Mouse (Mus musculus) inflammation-experienced regulatory T-cells, adult 6 months (primary cell): ENCODE data around the gene Vmn2r2. TPM values are rescaled to one million over a fixed set of nuclear protein-coding genes. Genes with fewer than 3 reads are reported as not detected.

Source experiments
- ATAC-seq: one replicate; pipeline ENCODE4 v1.8.0; 2017
- polyA plus RNA-seq, 3 experiments: library from polyadenylated mRNA; unstranded; fragments of 100-300 nt; shearing (Covaris generic); gene quantifications; one replicate each; pipeline ENCODE4 v1.2.1; 2017

Gene Vmn2r2
- polyA plus RNA-seq: not detected

DNA sequence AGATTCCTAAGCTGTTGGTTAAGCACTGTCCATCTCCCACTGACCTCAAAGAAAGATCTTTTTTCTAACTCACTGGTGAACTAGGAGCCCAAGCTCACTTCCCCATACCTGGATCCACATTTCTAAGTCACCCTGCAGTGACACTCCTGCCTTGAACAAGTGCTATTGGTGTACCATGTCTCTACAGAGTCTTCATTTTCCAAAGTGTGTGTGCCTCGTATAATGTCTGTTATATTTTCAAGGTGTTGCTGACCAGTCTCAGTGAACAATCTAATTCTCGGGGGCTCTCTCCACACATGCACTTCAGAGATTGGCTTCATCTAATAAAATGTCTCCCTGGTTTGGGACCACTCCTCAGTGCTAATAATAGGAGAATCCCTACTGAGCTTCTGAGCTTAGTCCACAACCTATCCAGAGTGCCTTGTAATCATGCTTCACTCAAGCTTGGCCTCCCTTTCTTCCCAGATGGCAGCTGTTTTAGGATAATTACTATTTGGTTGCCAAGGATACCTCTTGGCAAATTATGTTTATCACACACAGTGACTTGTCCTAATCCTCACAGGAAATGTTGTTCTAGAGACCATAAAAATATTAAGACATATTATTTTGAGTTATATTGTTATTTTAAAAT, at the start of gene Vmn2r2:
Gene Vmn2r2, minus strand, starts transcription at position 51 of the 631 bp plus-strand sequence.
- ATAC-seq: no peak

DNA sequence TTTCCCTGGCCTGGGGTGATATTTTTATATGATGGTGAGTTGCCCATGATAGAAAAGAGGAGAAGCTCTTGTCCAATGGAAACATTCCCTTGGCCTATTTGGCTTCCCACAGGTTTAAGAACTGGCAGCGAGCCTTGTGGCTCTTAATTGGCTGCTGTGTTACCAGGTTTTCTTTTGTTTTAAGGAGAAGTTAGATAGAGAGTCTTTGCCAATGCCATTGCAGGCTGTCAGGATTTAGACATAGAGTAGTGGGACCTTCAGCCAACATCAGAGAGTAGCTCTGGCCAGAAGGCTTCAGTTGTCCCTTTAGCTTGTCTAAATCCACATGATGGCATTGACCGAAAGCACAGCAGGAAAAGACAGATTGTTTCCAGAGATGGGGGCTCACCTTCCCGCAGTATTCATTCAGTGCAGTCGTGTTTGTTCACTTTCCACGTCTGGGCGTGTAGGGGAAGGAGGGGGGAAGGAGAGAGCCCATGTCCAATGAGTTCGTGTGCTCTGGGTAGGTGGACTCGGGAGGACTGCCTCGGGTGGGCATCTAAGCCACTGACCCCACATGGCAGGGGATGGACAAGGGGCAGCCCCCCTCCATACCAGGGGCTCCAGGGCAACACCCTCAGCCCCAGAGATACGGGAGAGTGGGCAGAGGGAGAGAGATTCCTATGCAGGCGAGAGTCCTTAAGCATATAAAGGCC, 28.2 kb downstream of the Vmn2r2 start:
- ATAC-seq: no peak

DNA sequence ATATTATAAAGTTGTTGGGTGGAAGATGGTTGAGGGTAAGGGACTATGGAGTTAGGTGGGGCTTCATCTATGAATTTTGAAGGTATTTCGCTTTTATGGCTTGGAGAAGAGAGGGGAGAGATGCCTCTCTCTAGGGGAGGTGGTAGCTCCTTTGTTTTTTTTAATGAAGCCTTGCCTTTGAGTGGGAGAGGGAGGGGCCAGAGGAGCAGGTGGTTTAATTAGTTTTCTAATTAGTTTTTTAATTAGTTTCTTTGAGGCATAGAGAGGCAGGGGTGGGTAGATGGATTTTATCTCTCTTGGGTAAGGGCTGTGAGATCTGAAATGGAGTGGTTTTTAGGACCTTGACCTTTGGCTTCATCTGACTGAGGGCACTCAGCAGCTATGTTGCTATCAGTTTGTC, 29.0 kb downstream of the Vmn2r2 start:
- ATAC-seq: no peak

DNA sequence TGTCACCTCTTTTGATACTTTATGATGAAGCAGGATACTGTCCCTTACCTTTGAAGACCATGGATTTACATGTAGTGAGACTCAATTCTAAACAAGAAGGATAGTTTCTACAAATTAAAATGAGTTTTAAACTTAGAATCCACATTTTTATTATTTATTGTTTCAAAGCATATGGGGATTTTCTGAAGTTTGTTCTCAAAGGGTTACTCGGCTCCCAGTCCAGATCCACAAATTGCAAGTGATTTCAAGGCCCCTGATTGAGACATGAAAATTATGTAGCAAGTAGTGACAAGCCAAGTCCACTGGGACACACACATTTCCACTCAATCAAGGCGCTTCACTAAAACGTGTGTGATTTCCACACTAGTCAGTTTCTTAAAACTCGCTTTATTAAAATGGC, 60.5 kb downstream of the Vmn2r2 start, which contains the start of gene Vmn2r1:
Gene Vmn2r1, plus strand, starts transcription at position 301 of the 400 bp plus-strand sequence.
- ATAC-seq: no peak

Other genes with a start within 250 kb of the Vmn2r2 start
- gene Plch1, start 242.5 kb downstream of the Vmn2r2 start, polyA plus RNA-seq: under 1 TPM in 2 of 3 experiments, not detected in 1; 0.11 to 0.19 TPM
- gene E130311K13Rik, start 212.5 kb downstream of the Vmn2r2 start, polyA plus RNA-seq: 10 to 100 TPM in 2 of 3 experiments, 1 to 10 TPM in 1; 9.3 to 12.4 (median 11.0) TPM
- 10 to 100 TPM in 2 of 3 experiments, 1 to 10 TPM in 1; 7.9 to 14.5 (median 10.4) TPM for gene Slc33a1, start 177.2 kb downstream of the Vmn2r2 start, polyA plus RNA-seq
- gene Gmps, start 165.8 kb downstream of the Vmn2r2 start, polyA plus RNA-seq: 10 to 100 TPM; 29.2 to 42.1 (median 36.8) TPM
- gene Vmn2r1, start 60.4 kb downstream of the Vmn2r2 start, polyA plus RNA-seq: not detected
- gene Vmn2r3, start 147.8 kb upstream of the Vmn2r2 start, polyA plus RNA-seq: under 1 TPM in 1 of 3 experiments, not detected in 2; 0.05 TPM